29 mouse cellular contexts compared by ENCODE assay signal in genomic region chr1:27478991-27479390, GRCm38 (mm10).
A peak's percentile ranks its signal among the peaks of the same experiment; 100 is the strongest.
DNase-seq lines count a peak whose midpoint lies in the region; ATAC-seq and TF ChIP-seq lines count a peak whose summit lies in the region.
"Had no signal": no experiment of that assay in that cellular context is flagged by ENCODE, and none has a peak within 500 bp of the region (broad histone marks: within the 10 kb centered on the region; RNA-seq: fewer than 3 reads in every experiment).

No protein-coding gene starts in this region.

- peak; percentile 93 for ATAC-seq in frontal cortex, adult (ENCODE audit: low TSS enrichment)
- ATAC-seq: activated CD4-positive, CD25-positive, alpha-beta regulatory T cell, adult 4 months; CD4-positive, CD25-positive, alpha-beta regulatory T cell, adult 4 months; intestine, postnatal 0 days; midbrain, embryonic 16.5 days had no signal

- no peak overlapping the region for H3K4me3 ChIP-seq in cortical plate, adult 2 months (ENCODE audit: insufficient read depth, low read length)
- H3K4me3 ChIP-seq: embryonic facial prominence, embryonic 13.5 days; heart, adult 2 months; heart, embryonic 12.5 days; limb, embryonic 12.5 days; liver, embryonic 15.5 days; midbrain, embryonic 10.5 days; myocyte had no signal

- no peak for DNase-seq in frontal cortex, postnatal 10 days (ENCODE audit: low spot score in 2 of 2)
- peak; percentile 24 for DNase-seq in right cerebral cortex, adult 18-20 months
- DNase-seq in right cerebral cortex, postnatal 14 days = no peak
- DNase-seq in Muller cell, postnatal 12 days (ENCODE audit: inconsistent ontology term) = no peak
- DNase-seq in natural killer cell, adult 2 months (ENCODE audit: low spot score in 2 of 2) = no peak
- DNase-seq: adrenal gland, adult 2 months; adrenal gland, postnatal 36 days; cerebellum, adult 9-10 months; heart, adult 2 months; heart, postnatal 4 days; kidney, adult 9 months; kidney, postnatal 10 days; lung, embryonic 14.5 days; lung, postnatal 14 days; right cerebral cortex, postnatal 4 days; thymus, postnatal 4 days had no signal

- H3K27ac ChIP-seq in cortical plate, adult 2 months (ENCODE audit: insufficient read depth, low read length) = peak overlapping the region; percentile 53; the same call in 1 of the 2 replicates
- H3K27ac ChIP-seq: embryonic facial prominence, embryonic 13.5 days; heart, adult 2 months; hindbrain, embryonic 14.5 days; limb, embryonic 12.5 days; liver, embryonic 15.5 days; midbrain, embryonic 10.5 days had no signal

- H3K4me1 ChIP-seq in cortical plate, adult 2 months (ENCODE audit: control insufficient read depth, insufficient read depth, low read length) = 0 out of 2 replicates have a peak, but pooled peaks cover 1% of the 10 kb centered on the region
- H3K4me1 ChIP-seq: embryonic facial prominence, embryonic 13.5 days; heart, embryonic 12.5 days; limb, embryonic 12.5 days; liver, embryonic 15.5 days; midbrain, embryonic 10.5 days had no signal

- no peak for TF ChIP-seq CTCF in cortical plate, adult 2 months (IDR thresholded peaks at IDR 0.05; ENCODE audit: extremely low read depth, insufficient read depth, low read length)

- TF ChIP-seq POLR2A in cortical plate, adult 2 months (IDR thresholded peaks at IDR 0.05; ENCODE audit: extremely low read depth, insufficient read depth, low read length) = no peak
